In the genomic region with DNA sequence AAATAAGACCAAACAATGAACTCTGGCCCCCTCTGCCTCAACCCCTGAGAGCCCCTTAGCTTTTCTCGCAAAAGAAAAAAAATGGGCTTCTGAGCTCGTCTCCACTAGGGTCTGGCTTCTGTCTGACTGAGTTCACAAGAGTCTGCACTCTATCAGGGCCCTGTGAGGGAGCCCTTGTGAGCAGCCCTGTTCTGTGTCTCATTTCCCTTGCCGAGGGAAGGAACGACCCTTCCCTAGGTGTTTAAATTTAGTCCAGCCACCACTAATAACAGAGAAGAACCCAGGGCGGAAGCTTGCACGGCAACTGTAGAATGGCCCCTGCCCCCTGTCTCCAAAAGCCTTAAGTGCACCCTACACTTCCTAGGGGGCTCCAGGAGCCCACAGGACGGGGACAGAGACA, we compare ENCODE assay signal across 10 mouse cellular contexts.
DNase-seq lines count a peak whose midpoint lies in the region; ATAC-seq and TF ChIP-seq lines count a peak whose summit lies in the region.
"Had no signal": no experiment of that assay in that cellular context is flagged by ENCODE, and none has a peak within 500 bp of the region (broad histone marks: within the 10 kb centered on the region; RNA-seq: fewer than 3 reads in every experiment).

No protein-coding gene starts in this region.

- H3K4me2 ChIP-seq in heart, embryonic 11.5 days: peak overlapping the region; percentile 44
- H3K4me2 ChIP-seq in midbrain, embryonic 15.5 days: no peak overlapping the region
- H3K4me2 ChIP-seq in intestine, embryonic 15.5 days (replicated peaks): no peak overlapping the region
- H3K4me2 ChIP-seq: lung, embryonic 15.5 days had no signal

- H3K4me3 ChIP-seq in heart, embryonic 11.5 days (ENCODE audit: low read depth, low read length): no peak overlapping the region
- H3K4me3 ChIP-seq in midbrain, embryonic 10.5 days: no peak overlapping the region
- no peak overlapping the region for H3K4me3 ChIP-seq in midbrain, embryonic 15.5 days
- no peak overlapping the region for H3K4me3 ChIP-seq in intestine, embryonic 15.5 days (replicated peaks)
- H3K4me3 ChIP-seq in olfactory bulb, adult 2 months (ENCODE audit: insufficient read depth, low read depth, low read length): no peak overlapping the region
- H3K4me3 ChIP-seq: lung, embryonic 15.5 days had no signal

- ATAC-seq in heart, embryonic 11.5 days (replicated peaks; ENCODE audit: insufficient number of reproducible peaks, low FRiP score, low TSS enrichment): peak; percentile 58; the same call in 1 of the 2 replicates
- ATAC-seq in midbrain, embryonic 15.5 days (replicated peaks): no peak
- ATAC-seq in intestine, embryonic 15.5 days: peak; percentile 79

- 27% methylated on average over 7 of the region's 7 CpGs for WGBS in heart, embryonic 11.5 days (ENCODE audit: insufficient replicate concordance)
- 67% methylated on average over 7 of the region's 7 CpGs for WGBS in midbrain, embryonic 10.5 days
- WGBS in midbrain, embryonic 15.5 days: 60% methylated on average over 7 of the region's 7 CpGs
- WGBS in intestine, embryonic 15.5 days: 39% methylated on average over 7 of the region's 7 CpGs
- WGBS in olfactory bulb, adult 2 months: 69% methylated on average over 7 of the region's 7 CpGs

- no peak for TF ChIP-seq POLR2A in olfactory bulb, adult 2 months (IDR thresholded peaks at IDR 0.05; ENCODE audit: insufficient read depth, low read depth, low read length)

- H3K36me3 ChIP-seq in heart, embryonic 11.5 days (ENCODE audit: control insufficient read depth, insufficient read depth, low read length): no peaks in the 10 kb centered on the region; the same call in 1 of the 2 replicates
- H3K36me3 ChIP-seq in midbrain, embryonic 10.5 days: peaks cover 41% of the 10 kb centered on the region
- H3K36me3 ChIP-seq in midbrain, embryonic 15.5 days (replicated peaks): no peaks in the 10 kb centered on the region
- H3K36me3 ChIP-seq in intestine, embryonic 15.5 days: no peaks in the 10 kb centered on the region
- H3K36me3 ChIP-seq: lung, embryonic 15.5 days had no signal

- intact Hi-C loops in left cerebral cortex, postnatal 10 days (cut with DNase I): loop anchor here (10.0 kb wide), 1 partner anchor 134 kb away; no protein-coding TSS in a partner anchor

- DNase-seq in heart, postnatal 4 days: no peak
- DNase-seq in midbrain, embryonic 10.5 days (ENCODE audit: low spot score): no peak
- no peak for DNase-seq in spleen, postnatal 4 days (ENCODE audit: low spot score in 2 of 2)
- no peak for DNase-seq in left cerebral cortex, postnatal 10 days (ENCODE audit: extremely low spot score in 1 of 2, low spot score in 2 of 2)

- no peaks in the 10 kb centered on the region for H3K27me3 ChIP-seq in heart, embryonic 11.5 days (ENCODE audit: control insufficient read depth, insufficient read depth, low read length)
- no peaks in the 10 kb centered on the region for H3K27me3 ChIP-seq in midbrain, embryonic 10.5 days (ENCODE audit: low read depth, poor library complexity, severe bottlenecking)
- H3K27me3 ChIP-seq in midbrain, embryonic 15.5 days (replicated peaks): no peaks in the 10 kb centered on the region
- H3K27me3 ChIP-seq in intestine, embryonic 15.5 days (replicated peaks): no peaks in the 10 kb centered on the region
- H3K27me3 ChIP-seq: lung, embryonic 15.5 days had no signal

- H3K4me1 ChIP-seq in heart, embryonic 11.5 days (ENCODE audit: control insufficient read depth, insufficient read depth, low read length): peaks cover 65% of the 10 kb centered on the region
- peaks cover 86% of the 10 kb centered on the region for H3K4me1 ChIP-seq in midbrain, embryonic 10.5 days
- H3K4me1 ChIP-seq in midbrain, embryonic 15.5 days: peaks cover 44% of the 10 kb centered on the region
- peaks cover 28% of the 10 kb centered on the region for H3K4me1 ChIP-seq in intestine, embryonic 15.5 days (replicated peaks)
- H3K4me1 ChIP-seq in olfactory bulb, adult 2 months (ENCODE audit: control insufficient read depth, insufficient read depth, low read length): peaks cover 32% of the 10 kb centered on the region

- H3K27ac ChIP-seq in heart, embryonic 11.5 days (ENCODE audit: low read depth, low read length): peak overlapping the region; percentile 92
- peak overlapping the region; percentile 77 for H3K27ac ChIP-seq in midbrain, embryonic 10.5 days (replicated peaks)
- no peak overlapping the region for H3K27ac ChIP-seq in midbrain, embryonic 15.5 days
- H3K27ac ChIP-seq in intestine, embryonic 15.5 days: 0 out of 2 replicates have a peak overlapping the region, but pooled peaks have one; percentile 51
- 0 out of 2 replicates have a peak overlapping the region, but pooled peaks have one; percentile 13 for H3K27ac ChIP-seq in olfactory bulb, adult 2 months (ENCODE audit: insufficient read depth, low read depth, low read length)
- H3K27ac ChIP-seq: kidney, postnatal 0 days; lung, embryonic 15.5 days had no signal

- no peaks in the 10 kb centered on the region for H3K9me3 ChIP-seq in heart, embryonic 11.5 days (replicated peaks; ENCODE audit: control insufficient read depth, low read length)
- no peaks in the 10 kb centered on the region for H3K9me3 ChIP-seq in midbrain, embryonic 10.5 days (replicated peaks)
- no peaks in the 10 kb centered on the region for H3K9me3 ChIP-seq in midbrain, embryonic 15.5 days
- no peaks in the 10 kb centered on the region for H3K9me3 ChIP-seq in intestine, embryonic 15.5 days
- H3K9me3 ChIP-seq: lung, embryonic 15.5 days had no signal

- no peak for TF ChIP-seq CTCF in olfactory bulb, adult 2 months (IDR thresholded peaks at IDR 0.05; ENCODE audit: insufficient read depth, low read depth, low read length)

- H3K9ac ChIP-seq in heart, embryonic 11.5 days (ENCODE audit: low read depth, low read length): peak overlapping the region; percentile 56; the same call in 1 of the 2 replicates
- H3K9ac ChIP-seq in midbrain, embryonic 15.5 days: no peak overlapping the region
- no peak overlapping the region for H3K9ac ChIP-seq in intestine, embryonic 15.5 days
- H3K9ac ChIP-seq: lung, embryonic 15.5 days had no signal
